Mouse (Mus musculus): ENCODE data around the gene Slc7a5. TPM values are rescaled to one million over a fixed set of nuclear protein-coding genes. Genes with fewer than 3 reads are reported as not detected.

Slc7a5 gene
- total RNA-seq, 2 experiments from 2014 or later: 61.9 to 73.8 TPM

DNA sequence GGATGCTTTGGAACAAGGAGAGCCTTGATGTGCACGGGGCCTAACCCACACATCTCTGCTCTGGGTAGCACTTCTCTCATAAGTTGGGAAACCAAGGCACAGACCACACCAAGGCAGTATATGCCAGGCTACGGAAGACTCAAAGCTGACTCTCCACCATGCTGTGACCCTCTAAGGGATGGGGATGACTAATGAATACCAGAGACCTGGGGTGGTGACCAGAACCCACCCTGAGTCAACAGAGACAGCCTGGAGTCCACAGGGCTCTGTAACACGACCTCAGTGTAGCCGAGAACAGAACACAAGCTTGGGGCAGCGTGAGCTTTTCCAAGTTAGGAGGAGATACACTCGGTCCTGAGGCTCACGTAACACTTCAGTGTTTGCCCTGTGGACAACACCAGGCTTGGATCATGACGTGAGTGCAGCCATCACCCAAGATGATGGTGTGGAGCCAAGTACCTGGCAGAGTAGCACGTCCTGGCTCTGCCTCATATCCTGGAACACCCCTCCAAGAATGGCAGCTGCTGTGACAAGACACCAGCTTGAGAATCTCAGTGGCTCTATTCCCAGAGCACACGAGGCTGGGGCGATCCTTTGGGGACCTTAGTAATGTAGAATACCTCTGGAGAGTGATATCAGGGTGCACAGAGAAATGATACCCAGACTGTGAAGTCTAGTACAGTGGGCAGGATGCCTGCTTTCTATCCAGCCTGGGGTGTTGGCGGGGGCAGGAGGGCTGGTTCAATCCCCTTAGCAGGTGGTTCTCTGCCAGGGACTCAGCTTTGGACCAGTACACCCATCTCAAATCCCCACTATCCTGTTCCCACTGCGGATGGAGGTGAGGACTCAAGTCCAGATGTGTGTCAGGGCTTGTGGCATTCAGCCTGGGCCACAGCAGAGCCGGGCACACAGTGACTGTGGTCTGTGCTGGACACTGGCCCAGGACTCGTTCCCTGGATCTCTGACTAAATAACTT is 17.4 kb downstream of the Slc7a5 start:
- no peak for DNase-seq (ENCODE audit: low spot score in 2 of 2)
- intact Hi-C loops (cut with DNase I): no loop called here

DNA sequence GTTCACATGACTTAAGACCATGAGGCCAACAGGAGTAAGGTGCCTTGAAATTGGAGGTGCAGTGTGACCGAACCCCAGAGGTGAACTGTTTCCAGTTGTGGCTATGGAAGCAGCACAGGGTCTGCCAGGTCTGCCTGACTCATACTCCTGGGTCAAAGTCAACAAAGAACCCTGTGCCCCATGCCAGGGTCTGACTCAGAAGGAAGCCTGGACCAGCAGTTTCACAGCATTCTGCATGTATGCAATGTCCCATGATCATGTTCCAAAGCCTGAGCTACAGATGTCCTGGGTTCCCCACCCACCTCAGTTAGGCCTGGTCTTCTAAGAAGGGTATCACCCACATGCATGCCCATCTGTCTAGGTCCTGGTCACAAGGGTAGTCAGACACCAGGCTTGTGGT is 18.2 kb downstream of the Slc7a5 start:
- no peak for DNase-seq (ENCODE audit: low spot score in 2 of 2)
- intact Hi-C loops (cut with DNase I): no loop called here

DNA sequence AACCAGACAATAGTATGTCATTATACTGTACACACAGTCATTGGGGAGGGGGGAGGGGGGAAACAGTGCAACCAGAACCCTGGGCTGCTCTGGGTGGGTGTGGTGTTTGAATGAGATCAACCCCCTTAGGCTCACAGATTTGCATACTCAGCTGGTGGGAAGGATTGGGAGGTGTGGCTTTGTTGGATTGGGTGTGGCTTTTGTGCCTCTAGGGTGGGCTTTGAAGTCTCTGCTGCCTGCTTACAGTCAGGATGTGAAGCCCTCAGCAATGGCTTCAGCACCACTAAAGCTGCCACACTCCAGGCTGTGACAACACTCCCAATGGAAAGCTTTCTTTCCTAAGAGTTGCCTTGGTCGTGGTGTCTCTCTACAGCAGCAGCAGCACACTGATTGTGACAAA is 19.9 kb downstream of the Slc7a5 start:
- intact Hi-C loops (cut with DNase I): no loop called here
- no peak for DNase-seq (ENCODE audit: low spot score in 2 of 2)

DNA sequence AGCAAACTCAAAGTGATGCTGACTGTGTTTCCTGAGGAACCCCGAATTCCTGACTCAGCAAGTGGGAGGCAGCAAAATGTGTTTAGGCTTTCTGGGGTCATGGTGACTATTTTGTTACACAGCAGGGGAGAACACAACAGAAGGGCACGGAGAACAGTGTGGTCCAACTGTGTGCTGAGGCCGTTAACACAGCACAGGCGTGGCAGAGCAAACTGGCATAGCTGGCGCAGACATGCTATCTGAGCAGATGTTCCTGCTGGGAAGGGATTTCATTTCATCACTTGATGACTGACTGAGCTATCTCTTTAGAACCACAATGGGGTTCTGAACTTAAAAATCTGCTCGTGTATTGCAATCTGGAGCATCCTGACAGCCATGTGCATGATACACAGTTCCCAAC is 22.1 kb downstream of the Slc7a5 start:
- DNase-seq (ENCODE audit: low spot score in 2 of 2): no peak
- intact Hi-C loops (cut with DNase I): no loop called here

DNA sequence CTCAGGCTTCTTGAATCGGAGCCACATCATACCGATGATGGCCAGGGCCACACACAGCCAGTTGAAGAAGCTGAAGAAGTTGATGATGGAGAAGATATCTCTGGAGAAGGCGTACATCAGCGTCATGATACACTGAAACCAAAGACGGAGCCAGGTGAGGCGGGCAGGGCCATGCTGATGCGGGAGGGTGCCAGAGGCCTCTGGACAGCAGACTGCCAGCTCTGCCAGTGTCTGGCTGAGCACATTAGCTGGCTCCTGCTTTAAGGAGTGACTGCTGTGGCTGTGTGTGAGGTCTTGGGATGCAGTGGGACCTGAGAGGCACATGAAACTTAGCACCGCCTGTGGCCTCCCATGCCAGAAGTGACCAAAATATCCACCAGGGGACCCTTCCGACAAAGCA is 22.5 kb downstream of the Slc7a5 start:
- DNase-seq (ENCODE audit: low spot score in 2 of 2): no peak
- intact Hi-C loops (cut with DNase I): no loop called here

DNA sequence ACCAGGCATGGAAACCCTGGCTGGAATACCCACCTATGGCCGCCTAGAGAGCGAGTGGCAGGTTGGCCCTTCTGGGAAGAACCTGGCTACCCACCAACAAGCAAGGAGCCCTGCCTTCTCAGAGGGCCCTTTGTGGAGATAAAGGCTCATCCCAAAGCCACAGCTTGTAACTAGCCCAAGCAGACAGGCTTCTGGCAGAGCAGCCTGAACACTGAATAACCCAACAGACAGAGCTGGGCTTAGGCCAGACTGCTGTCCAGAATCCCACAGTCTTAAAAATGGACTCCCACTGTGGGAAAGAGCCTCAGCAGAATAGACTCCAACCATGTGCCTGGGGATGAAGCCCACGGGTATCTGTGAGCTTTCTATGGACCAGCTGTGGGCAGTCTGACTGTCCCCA is 23.3 kb downstream of the Slc7a5 start:
- intact Hi-C loops (cut with DNase I): no loop called here
- no peak for DNase-seq (ENCODE audit: low spot score in 2 of 2)

DNA sequence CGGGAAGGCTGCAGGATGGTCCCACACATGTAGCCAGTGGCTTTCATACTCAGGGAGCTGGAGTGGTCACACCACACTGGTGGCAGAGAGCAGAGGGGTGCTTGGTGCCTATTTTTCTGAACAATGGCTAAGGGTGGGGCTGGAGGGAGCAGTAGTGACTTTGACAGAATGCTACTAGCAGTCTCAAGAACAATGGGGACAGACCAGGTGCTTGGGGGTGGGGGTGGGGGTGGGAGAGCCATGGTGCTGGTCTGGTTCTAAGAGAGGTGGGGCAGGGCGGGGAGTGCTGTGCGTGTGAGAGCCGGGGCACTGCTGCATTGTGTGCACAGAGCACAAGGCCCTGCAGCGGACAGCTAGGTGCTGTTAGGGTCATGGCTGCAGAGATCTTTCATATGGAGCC is 25.6 kb downstream of the Slc7a5 start:
- DNase-seq (ENCODE audit: low spot score in 2 of 2): no peak
- intact Hi-C loops (cut with DNase I): no loop called here

DNA sequence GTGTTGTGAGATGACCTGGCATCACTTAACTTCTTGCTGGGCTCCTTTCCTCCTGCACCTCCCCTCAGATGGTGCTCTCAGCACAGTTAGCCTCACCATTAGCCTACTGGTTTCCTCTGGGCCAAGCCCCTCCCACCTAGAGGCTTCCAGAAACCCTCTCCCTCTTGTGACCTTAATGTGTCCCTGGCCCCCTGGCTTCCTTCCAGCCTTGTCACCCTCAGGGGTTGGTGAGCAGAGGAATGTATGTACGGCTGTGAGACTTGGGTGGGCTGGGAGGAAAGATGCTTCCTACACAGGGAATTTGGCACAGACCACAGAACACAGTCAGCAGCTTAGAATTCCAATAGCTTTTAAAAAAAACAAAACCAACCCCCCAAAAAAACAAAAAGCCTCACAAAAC is 26.7 kb downstream of the Slc7a5 start:
- no peak for DNase-seq (ENCODE audit: low spot score in 2 of 2)
- intact Hi-C loops (cut with DNase I): no loop called here

DNA sequence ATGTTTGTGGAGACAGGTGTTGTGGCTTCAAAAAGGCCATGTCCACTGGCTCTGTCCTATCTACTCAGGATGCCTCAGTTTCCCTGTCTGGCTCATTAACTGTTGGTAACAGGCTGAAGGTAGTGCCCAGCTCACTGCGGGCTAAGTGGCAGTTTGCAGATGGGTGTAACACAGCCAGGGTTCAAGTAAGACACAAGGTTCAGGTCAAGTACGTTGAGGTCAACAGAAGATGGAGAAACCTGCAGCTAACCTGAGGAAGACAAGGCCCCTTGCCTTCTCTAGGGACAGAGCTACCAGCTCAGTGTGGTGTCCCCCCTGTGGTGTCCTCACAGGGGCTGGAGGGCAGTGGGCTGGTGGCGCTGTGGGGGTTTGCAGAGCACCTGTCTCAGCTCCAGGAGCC is 27.8 kb downstream of the Slc7a5 start:
- intact Hi-C loops (cut with DNase I): no loop called here
- no peak for DNase-seq (ENCODE audit: low spot score in 2 of 2)

DNA sequence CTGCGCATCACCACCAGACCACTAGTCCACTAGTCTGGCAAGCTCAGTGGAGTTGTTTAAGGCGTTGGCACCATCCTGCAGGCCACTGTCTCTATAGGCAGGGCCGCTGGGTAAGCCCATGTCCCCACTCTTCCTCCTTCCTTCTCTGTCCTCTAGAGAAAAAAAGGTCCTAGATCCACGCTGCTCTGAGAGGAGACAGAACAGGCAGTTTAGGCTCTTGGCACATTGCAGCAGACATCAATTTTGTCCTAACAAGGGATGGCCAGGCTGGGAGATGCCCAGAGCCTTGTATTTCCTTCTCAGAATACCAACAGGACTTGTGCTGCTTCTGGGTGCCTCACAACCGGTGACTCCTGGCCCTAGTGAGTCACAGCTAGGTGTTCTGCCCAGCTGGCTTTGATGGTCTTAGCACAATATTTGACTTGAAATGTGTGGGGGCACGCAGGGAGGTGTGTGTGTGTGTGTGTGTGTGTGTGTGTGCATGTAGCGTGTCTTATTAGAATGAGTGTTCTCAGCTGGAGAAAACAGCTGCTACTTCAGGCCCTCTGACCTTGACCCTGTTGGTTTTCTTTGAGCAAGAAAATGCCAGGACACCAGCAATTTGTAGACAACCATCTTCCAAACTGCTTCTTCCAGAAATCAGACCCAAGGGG is 29.5 kb downstream of the Slc7a5 start:
- no peak for DNase-seq (ENCODE audit: low spot score in 2 of 2)
- intact Hi-C loops (cut with DNase I): no loop called here

DNA sequence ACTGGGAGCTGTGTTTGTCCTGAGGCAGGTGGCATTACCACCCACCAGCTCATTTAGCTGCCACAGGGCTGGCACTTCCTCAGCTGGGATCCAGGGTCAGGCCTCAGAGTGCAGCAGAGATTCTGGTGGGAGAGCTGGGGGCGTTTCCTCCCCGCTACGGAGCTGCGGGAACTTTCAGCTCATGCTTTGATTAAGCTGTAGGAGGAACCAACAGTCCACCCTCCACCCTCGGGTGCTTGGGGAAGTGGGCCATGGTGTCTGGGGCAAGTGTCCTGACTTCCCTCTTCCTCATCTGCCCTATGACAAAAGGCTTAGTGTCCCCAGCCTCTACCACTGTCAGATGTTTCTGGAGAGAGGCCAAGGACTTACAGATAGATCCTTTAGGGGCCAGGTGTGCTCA is 30.3 kb downstream of the Slc7a5 start:
- intact Hi-C loops (cut with DNase I): no loop called here
- DNase-seq (ENCODE audit: low spot score in 2 of 2): no peak

DNA sequence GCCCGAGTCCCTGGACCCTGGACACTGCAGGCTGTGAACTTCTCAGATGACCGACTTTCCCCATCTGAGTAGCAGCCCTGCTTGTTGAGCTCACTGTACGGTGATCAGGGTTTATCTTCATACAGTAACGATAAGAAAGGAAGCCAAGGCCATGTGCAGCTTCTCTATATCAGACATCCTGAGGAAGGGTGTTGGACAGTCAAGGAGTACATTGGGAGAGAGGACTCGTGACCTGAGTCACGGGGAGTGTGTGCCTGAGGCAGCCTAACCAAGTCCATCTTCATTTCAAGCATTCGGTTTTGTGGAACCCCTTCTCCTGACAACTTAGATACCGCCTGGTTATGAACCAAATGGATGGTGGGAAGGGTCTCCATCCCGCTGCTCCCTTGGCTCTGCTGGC is 32.0 kb downstream of the Slc7a5 start:
- no peak for DNase-seq (ENCODE audit: low spot score in 2 of 2)
- intact Hi-C loops (cut with DNase I): loop anchor here (2.0 kb wide), 1 partner anchor 33 kb away; no protein-coding TSS in a partner anchor

DNA sequence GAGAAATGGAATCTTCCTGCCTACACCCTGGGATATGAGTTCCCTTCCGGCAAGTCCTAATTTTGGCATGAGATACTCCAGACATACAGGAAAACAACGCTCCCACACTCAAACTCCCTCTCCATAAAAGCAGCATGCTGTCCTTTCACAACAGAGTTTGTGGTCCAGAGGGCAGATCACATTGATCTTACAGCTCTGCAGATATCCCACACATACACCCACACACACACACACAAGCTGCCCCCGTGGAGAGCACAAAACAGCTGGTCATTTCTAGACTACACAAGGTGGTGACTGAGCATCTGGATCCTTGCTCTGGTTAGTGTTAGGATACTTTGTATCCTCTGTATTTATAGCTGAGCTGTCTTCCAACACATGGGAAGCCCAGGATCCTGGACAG is 32.4 kb downstream of the Slc7a5 start:
- intact Hi-C loops (cut with DNase I): loop anchor here (2.0 kb wide), 1 partner anchor 34 kb away; no protein-coding TSS in a partner anchor
- peak in 1 of 2 experiments; percentile 33 for DNase-seq (ENCODE audit: low spot score in 2 of 2)

DNA sequence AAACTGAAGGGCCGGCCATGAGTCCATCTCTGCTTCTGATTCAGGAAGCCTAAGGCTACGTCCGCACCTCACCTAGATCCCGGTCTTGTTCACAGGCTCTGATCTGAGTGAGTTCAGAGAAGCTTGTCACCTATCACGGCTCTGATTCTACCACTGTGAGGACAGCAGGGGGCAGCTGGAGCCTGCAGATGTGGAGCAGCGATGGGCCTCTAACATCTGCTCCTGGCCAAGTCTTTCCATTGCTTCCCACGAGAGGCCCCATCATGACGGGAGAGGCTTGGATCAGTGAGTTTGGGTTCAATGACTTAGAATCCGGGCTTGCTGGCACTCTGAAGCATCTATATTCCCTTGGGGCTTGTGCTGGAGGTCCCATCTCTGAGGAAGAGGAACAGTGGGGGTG is 33.5 kb downstream of the Slc7a5 start:
- no peak for DNase-seq (ENCODE audit: low spot score in 2 of 2)
- intact Hi-C loops (cut with DNase I): loop anchor here (2.0 kb wide), 1 partner anchor 35 kb away; no protein-coding TSS in a partner anchor

DNA sequence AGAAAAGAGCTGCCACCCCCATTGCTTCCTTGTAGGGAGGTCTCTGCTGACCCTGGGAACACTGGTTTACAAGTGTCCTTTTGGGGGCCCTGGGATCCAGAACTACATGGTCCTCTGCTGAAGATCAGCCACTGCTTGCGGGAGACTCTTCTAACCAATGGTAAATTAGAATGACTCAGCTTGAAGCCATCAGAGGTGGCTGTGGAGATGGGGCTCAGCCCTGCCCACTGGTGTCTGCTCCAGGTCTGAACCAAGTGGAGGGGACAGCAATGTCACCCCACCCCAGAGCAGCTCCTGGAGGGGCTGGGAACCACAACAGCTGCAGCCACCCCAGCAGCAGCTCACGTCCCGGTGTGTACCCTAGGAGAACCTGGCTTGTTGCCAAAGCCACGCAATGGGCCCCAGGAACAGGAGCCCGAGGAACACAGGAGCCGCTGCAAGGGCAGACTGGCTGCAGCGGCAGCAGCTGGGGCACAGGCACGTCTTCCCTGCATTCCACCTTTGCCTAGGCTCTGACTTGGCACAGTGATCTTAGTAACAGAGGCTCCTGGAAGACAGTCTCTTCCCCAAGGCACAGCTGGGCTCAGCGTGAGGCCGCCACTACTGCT is 35.6 kb downstream of the Slc7a5 start:
- DNase-seq (ENCODE audit: low spot score in 2 of 2): no peak
- intact Hi-C loops (cut with DNase I): no loop called here

DNA sequence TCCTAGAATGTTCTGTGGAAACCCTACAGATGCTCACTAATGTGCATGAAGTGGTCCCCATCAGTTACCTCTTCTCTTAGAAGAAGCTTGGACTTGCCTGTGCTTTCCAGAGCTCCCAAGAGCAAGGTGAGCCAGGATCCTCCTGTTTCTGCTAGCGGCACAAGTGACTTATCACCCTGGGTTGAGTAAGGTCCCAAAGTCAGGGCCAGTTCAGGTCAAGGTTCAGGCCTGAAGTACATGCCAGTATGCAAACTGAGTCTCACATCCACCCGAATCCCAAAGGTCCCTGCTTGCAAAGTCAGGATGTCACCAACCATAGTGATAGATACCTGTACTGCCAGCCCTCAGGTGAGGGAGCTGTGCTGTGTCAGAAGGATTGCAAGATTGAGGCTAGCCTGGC is 37.3 kb downstream of the Slc7a5 start:
- intact Hi-C loops (cut with DNase I): no loop called here
- no peak for DNase-seq (ENCODE audit: low spot score in 2 of 2)

DNA sequence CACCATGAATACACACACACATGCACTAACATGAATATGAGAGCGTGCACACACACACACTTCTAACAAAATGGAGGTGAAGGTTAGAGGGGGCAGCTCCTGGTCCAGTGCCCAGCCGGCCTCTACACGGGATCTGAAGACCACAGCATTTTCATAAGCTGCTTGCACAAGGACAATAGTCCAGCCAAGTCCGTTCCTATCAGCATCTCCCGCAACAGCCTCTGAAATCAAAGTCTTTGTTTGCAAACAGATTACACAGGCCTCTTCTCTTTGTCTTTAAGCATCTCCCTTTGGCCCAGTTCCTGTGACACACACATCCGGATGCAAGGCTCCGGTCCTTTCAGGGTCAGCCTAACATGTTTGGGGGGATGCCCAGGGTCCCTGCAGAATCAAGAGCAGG is 38.6 kb downstream of the Slc7a5 start:
- intact Hi-C loops (cut with DNase I): no loop called here
- DNase-seq (ENCODE audit: low spot score in 2 of 2): no peak

DNA sequence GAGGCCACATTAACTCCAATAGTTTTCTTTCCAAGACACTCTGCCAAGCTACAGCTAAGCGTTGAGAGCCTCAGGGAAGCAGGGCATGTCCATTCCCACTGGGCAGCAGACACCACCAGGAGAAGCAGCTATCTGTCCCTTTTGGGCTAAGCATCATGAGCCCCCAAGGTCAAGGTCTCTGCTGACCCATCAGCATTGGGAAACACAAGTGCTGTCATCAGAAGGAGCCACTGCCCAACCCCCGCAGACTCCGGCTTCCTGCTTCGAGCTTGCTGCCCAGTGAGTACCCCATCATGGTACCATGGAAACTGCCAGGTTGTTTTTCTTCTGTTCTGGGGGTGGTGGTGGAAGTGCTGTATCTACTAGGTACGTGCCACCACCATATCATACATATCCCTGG is 39.3 kb downstream of the Slc7a5 start:
- no peak for DNase-seq (ENCODE audit: low spot score in 2 of 2)

DNA sequence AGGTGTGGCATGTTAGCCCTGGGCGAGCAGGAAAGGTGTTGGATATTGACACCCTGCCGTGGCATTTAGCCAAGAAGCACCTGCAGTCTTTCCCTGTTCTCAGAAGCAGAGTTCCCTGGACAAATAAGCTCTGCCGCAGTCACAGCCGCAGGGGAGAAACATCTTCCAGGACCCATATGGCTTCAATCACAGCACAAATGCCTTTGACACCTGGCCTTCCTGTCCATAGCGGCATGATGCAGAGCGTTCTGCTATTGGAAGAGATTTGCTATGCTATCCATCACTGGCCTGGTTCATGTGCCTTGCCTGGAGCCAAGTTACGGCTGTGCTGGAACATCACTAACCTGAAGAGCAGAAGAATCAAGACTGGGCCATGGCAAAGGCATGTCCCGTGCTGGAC is 42.1 kb downstream of the Slc7a5 start:
- intact Hi-C loops (cut with DNase I): no loop called here
- no peak for DNase-seq (ENCODE audit: low spot score in 2 of 2)

More for the DNA sequence above, 39.3 kb downstream of the Slc7a5 start:
- intact Hi-C loops (cut with DNase I): no loop called here

DNA sequence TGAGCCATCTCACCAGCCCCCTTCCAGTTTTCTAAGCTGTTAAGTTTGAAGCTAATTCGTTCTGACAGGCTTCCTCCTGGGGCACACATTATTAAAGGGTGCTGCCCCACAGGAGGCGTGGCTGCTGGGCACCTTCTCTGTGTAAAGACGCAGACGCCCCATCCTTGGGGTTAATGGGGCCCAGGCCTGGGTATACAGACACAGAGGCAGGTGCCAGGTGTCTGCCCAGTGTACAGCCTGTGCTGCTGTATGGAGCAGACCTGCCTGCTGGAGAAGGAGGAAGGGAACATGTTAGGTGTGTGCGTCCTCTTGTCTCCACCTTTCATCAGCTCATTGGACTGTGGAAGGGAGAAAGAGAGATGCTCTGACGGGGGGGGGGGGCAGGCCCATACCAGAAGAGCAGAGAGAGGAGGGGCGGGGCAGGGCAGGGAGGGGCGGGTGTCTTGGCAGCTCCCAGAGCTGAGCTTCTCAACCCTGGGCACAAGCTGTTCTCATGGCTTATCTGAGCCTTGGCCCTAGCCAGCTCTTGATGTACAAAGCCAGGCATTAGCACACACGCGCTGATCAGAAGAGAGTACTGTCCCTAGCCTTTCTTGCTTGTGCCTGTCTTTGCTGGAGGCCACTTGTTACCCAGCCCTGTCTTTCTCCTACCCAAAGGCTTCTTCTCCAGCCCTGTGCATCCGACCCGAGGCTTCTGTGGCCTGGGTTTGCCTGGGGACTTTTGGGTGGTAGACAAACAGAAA is 45.5 kb downstream of the Slc7a5 start:
- intact Hi-C loops (cut with DNase I): no loop called here
- no peak for DNase-seq (ENCODE audit: low spot score in 2 of 2)

All from left cerebral cortex, postnatal 36 days (tissue).